ENCODE assay signal across 8 mouse cellular contexts in genomic region chr2:35255462-35255861, GRCm38 (mm10). TPM values are rescaled to one million over a fixed set of nuclear protein-coding genes. Genes with fewer than 3 reads are reported as not detected.
DNase-seq lines count a peak whose midpoint lies in the region; ATAC-seq lines count a peak whose summit lies in the region.

No protein-coding gene starts in this region.

- no peak overlapping the region for H3K27ac ChIP-seq in kidney, embryonic 16.5 days (ENCODE audit: low read length)
- peak overlapping the region; percentile 60; the same call in 1 of the 2 replicates for H3K27ac ChIP-seq in embryonic facial prominence, embryonic 13.5 days
- H3K27ac ChIP-seq in hindbrain, embryonic 12.5 days, result no peak overlapping the region
- H3K27ac ChIP-seq in midbrain, embryonic 15.5 days, result no peak overlapping the region

- DNase-seq in kidney, postnatal 25 days, result no peak
- DNase-seq in thymus, postnatal 0 days (ENCODE audit: low spot score), result no peak
- no peak for DNase-seq in lung, postnatal 36 days
- DNase-seq in gastrocnemius, postnatal 25 days, result no peak

- no peak for ATAC-seq in kidney, embryonic 16.5 days (ENCODE audit: low FRiP score, low TSS enrichment)
- ATAC-seq in embryonic facial prominence, embryonic 13.5 days (ENCODE audit: insufficient number of reproducible peaks, insufficient read depth, low FRiP score, low TSS enrichment, low read depth), result no peak
- ATAC-seq in hindbrain, embryonic 12.5 days (ENCODE audit: low FRiP score), result no peak
- ATAC-seq in midbrain, embryonic 15.5 days (replicated peaks), result no peak

- 70% methylated on average over 7 of the region's 7 CpGs for WGBS in kidney, embryonic 16.5 days
- 69% methylated on average over 7 of the region's 7 CpGs for WGBS in embryonic facial prominence, embryonic 13.5 days
- WGBS in hindbrain, embryonic 12.5 days, result 66% methylated on average over 7 of the region's 7 CpGs
- WGBS in midbrain, embryonic 15.5 days, result 68% methylated on average over 7 of the region's 7 CpGs

- peaks cover 48% of the 10 kb centered on the region for H3K4me1 ChIP-seq in kidney, embryonic 16.5 days (ENCODE audit: insufficient read depth, low read length)
- H3K4me1 ChIP-seq in embryonic facial prominence, embryonic 13.5 days, result peaks cover 57% of the 10 kb centered on the region
- H3K4me1 ChIP-seq in hindbrain, embryonic 12.5 days, result peaks cover 14% of the 10 kb centered on the region
- H3K4me1 ChIP-seq in midbrain, embryonic 15.5 days, result peaks cover 7% of the 10 kb centered on the region

- no peaks in the 10 kb centered on the region for H3K36me3 ChIP-seq in kidney, embryonic 16.5 days (ENCODE audit: insufficient read depth, low read length)
- no peaks in the 10 kb centered on the region for H3K36me3 ChIP-seq in embryonic facial prominence, embryonic 13.5 days
- no peaks in the 10 kb centered on the region for H3K36me3 ChIP-seq in hindbrain, embryonic 12.5 days
- no peaks in the 10 kb centered on the region for H3K36me3 ChIP-seq in midbrain, embryonic 15.5 days (replicated peaks)

- no peaks in the 10 kb centered on the region for H3K9me3 ChIP-seq in kidney, embryonic 16.5 days (ENCODE audit: low read length)
- no peaks in the 10 kb centered on the region for H3K9me3 ChIP-seq in embryonic facial prominence, embryonic 13.5 days
- no peaks in the 10 kb centered on the region for H3K9me3 ChIP-seq in hindbrain, embryonic 12.5 days (replicated peaks)
- no peaks in the 10 kb centered on the region for H3K9me3 ChIP-seq in midbrain, embryonic 15.5 days

- peak overlapping the region; percentile 78 for H3K9ac ChIP-seq in kidney, embryonic 16.5 days (replicated peaks; ENCODE audit: low read length)
- peak overlapping the region; percentile 81; the same call in 1 of the 2 replicates for H3K9ac ChIP-seq in embryonic facial prominence, embryonic 13.5 days
- H3K9ac ChIP-seq in hindbrain, embryonic 12.5 days, result no peak overlapping the region
- H3K9ac ChIP-seq in midbrain, embryonic 15.5 days, result no peak overlapping the region

- H3K27me3 ChIP-seq in kidney, embryonic 16.5 days (ENCODE audit: insufficient read depth, low read length), result no peaks in the 10 kb centered on the region
- no peaks in the 10 kb centered on the region for H3K27me3 ChIP-seq in embryonic facial prominence, embryonic 13.5 days
- peaks cover 35% of the 10 kb centered on the region for H3K27me3 ChIP-seq in hindbrain, embryonic 12.5 days
- peaks cover 21% of the 10 kb centered on the region for H3K27me3 ChIP-seq in midbrain, embryonic 15.5 days (replicated peaks)

- peak overlapping the region; percentile 65; the same call in 1 of the 2 replicates for H3K4me3 ChIP-seq in kidney, embryonic 16.5 days (ENCODE audit: low read length)
- peak overlapping the region; percentile 65; the same call in 1 of the 2 replicates for H3K4me3 ChIP-seq in embryonic facial prominence, embryonic 13.5 days
- no peak overlapping the region for H3K4me3 ChIP-seq in hindbrain, embryonic 12.5 days
- peak overlapping the region; percentile 46; the same call in 1 of the 2 replicates for H3K4me3 ChIP-seq in midbrain, embryonic 15.5 days

- H3K4me2 ChIP-seq in kidney, embryonic 16.5 days (replicated peaks; ENCODE audit: low read depth, low read length), result peak overlapping the region; percentile 88
- peak overlapping the region; percentile 95 for H3K4me2 ChIP-seq in embryonic facial prominence, embryonic 13.5 days
- H3K4me2 ChIP-seq in hindbrain, embryonic 12.5 days (replicated peaks), result peak overlapping the region; percentile 88
- peak overlapping the region; percentile 88; the same call in 1 of the 2 replicates for H3K4me2 ChIP-seq in midbrain, embryonic 15.5 days

RNA-seq across cellular contexts. Expression of gene Gsn, which starts 0.7 kb away (rescaled TPM):
- 149 and 165 TPM in 2 replicates for polyA plus RNA-seq in kidney, embryonic 16.5 days (2015; fragmentation: Nextera tagmentation; extraction: Ambion mirVana)
- 176 and 188 TPM in 2 replicates for polyA plus RNA-seq in embryonic facial prominence, embryonic 13.5 days (2015; fragmentation: Nextera tagmentation; extraction: Ambion mirVana)
- 72.4 and 80.2 TPM in 2 replicates for polyA plus RNA-seq in hindbrain, embryonic 12.5 days (2016; fragmentation: Nextera tagmentation; extraction: Ambion mirVana)
- polyA plus RNA-seq in midbrain, embryonic 15.5 days (2015; fragmentation: Nextera tagmentation; extraction: Ambion mirVana), result 18.9 and 19.2 TPM in 2 replicates
- polyA plus RNA-seq in thymus, postnatal 0 days (2015; fragmentation: Nextera tagmentation; extraction: Ambion mirVana), result 139 TPM in 2 replicates
- 100 to 1,000 TPM; 345 to 440 TPM for total RNA-seq in gastrocnemius, postnatal 25 days (2021)

RNA-seq across cellular contexts. Expression of gene Rab14, which starts 54.5 kb away (rescaled TPM):
- polyA plus RNA-seq in kidney, embryonic 16.5 days (2015; fragmentation: Nextera tagmentation; extraction: Ambion mirVana), result 309 and 365 TPM in 2 replicates
- 354 and 366 TPM in 2 replicates for polyA plus RNA-seq in embryonic facial prominence, embryonic 13.5 days (2015; fragmentation: Nextera tagmentation; extraction: Ambion mirVana)
- 380 and 390 TPM in 2 replicates for polyA plus RNA-seq in hindbrain, embryonic 12.5 days (2016; fragmentation: Nextera tagmentation; extraction: Ambion mirVana)
- 400 and 424 TPM in 2 replicates for polyA plus RNA-seq in midbrain, embryonic 15.5 days (2015; fragmentation: Nextera tagmentation; extraction: Ambion mirVana)
- polyA plus RNA-seq in thymus, postnatal 0 days (2015; fragmentation: Nextera tagmentation; extraction: Ambion mirVana), result 309 and 366 TPM in 2 replicates
- total RNA-seq in gastrocnemius, postnatal 25 days (2021), result 10 to 100 TPM; 79.3 to 81.6 TPM

Comparison
In these comparisons a context has a peak if more than half of its experiments do, and no peak if none do; other contexts are left out.
1. H3K9ac ChIP-seq: peak in kidney, embryonic 16.5 days (single experiment) and embryonic facial prominence, embryonic 13.5 days (single experiment); none in hindbrain, embryonic 12.5 days (single experiment) and midbrain, embryonic 15.5 days (single experiment).
2. Peak in every context shown above with its lines, with median percentiles within 50 percentile points of each other: H3K4me2 ChIP-seq.